Mouse (Mus musculus) adrenal gland, adult 2 months (tissue): Measurements from ENCODE around the gene Ogfod2. TPM values are rescaled to one million over a fixed set of nuclear protein-coding genes. Genes with fewer than 3 reads are reported as not detected.

Experiments used
- DNase-seq: peaks from one replicate; pipeline ENCODE4 v3.0.0; 2021
- polyA plus RNA-seq: library from polyadenylated mRNA; depleted of rRNA; stranded (reverse); fragments of >200 nt; gene quantifications from 2 replicates; pipeline ENCODE4 v1.2.3, GENCODE M21; 2012; rRNA removed
- total RNA-seq, 2 experiments: library from RNA; stranded (reverse); gene quantifications; 2 replicates each; pipeline ENCODE4 v1.2.3; 2021

Gene Ogfod2
- total and polyA plus RNA-seq, 3 experiments, result 28.9 to 177 (median 49.2) TPM

GRCm38 (mm10) chr5:124150895-124151294, 38.8 kb downstream of the Ogfod2 start:
- no peak for DNase-seq

- DNase-seq, result no peak
Measured at GRCm38 (mm10) chr5:124152734-124153133, 40.6 kb downstream of the Ogfod2 start.

GRCm38 (mm10) chr5:124155943-124156342, 43.8 kb downstream of the Ogfod2 start:
- DNase-seq, result no peak

- DNase-seq, result no peak
Measured at GRCm38 (mm10) chr5:124158305-124158704, 46.2 kb downstream of the Ogfod2 start.

- no peak for DNase-seq
Measured at GRCm38 (mm10) chr5:124159453-124159852, 47.4 kb downstream of the Ogfod2 start.

GRCm38 (mm10) chr5:124161831-124162230, 49.7 kb downstream of the Ogfod2 start:
- no peak for DNase-seq

GRCm38 (mm10) chr5:124162577-124162976, 50.5 kb downstream of the Ogfod2 start:
- DNase-seq, result peak; percentile 79

GRCm38 (mm10) chr5:124163445-124163844, 51.3 kb downstream of the Ogfod2 start:
- DNase-seq, result no peak

Other genes with a start within 250 kb of the Ogfod2 start
- gene Hcar2, start 246.8 kb upstream of the Ogfod2 start, total RNA-seq, result 1 to 10 TPM; 2.1 to 7.9 TPM
- gene Hcar2, start 246.8 kb upstream of the Ogfod2 start, polyA plus RNA-seq, result 2.8 and 8.9 TPM in 2 replicates
- gene Hcar1, start 232.3 kb upstream of the Ogfod2 start, total RNA-seq, result 10 to 100 TPM in 1 of 2 experiments, 1 to 10 TPM in 1; 6.1 to 26.6 TPM
- gene Hcar1, start 232.3 kb upstream of the Ogfod2 start, polyA plus RNA-seq, result 13.9 and 25.3 TPM in 2 replicates
- 10 to 100 TPM; 80.5 to 93.0 TPM for gene Denr, start 205.1 kb upstream of the Ogfod2 start, total RNA-seq
- gene Denr, start 205.1 kb upstream of the Ogfod2 start, polyA plus RNA-seq, result 7.8 and 10.7 TPM in 2 replicates
- 1 to 10 TPM; 1.9 to 2.0 TPM for gene Gm43518, start 184.9 kb upstream of the Ogfod2 start, total RNA-seq
- not detected in 2 replicates for gene Gm43518, start 184.9 kb upstream of the Ogfod2 start, polyA plus RNA-seq
- gene Ccdc62, start 181.6 kb upstream of the Ogfod2 start, total RNA-seq, result 1 to 10 TPM; 2.4 to 5.7 TPM
- 2.4 and 3.2 TPM in 2 replicates for gene Ccdc62, start 181.6 kb upstream of the Ogfod2 start, polyA plus RNA-seq
- gene Hip1r, start 138.7 kb upstream of the Ogfod2 start, total RNA-seq, result 10 to 100 TPM; 16.4 to 19.3 TPM
- 6.5 and 10.4 TPM in 2 replicates for gene Hip1r, start 138.7 kb upstream of the Ogfod2 start, polyA plus RNA-seq
- 100 to 1,000 TPM in 1 of 2 experiments, 10 to 100 TPM in 1; 65.8 to 146 TPM for gene Vps37b, start 80.0 kb upstream of the Ogfod2 start, total RNA-seq
- 198 and 208 TPM in 2 replicates for gene Vps37b, start 80.0 kb upstream of the Ogfod2 start, polyA plus RNA-seq
- gene Abcb9, start 16.5 kb upstream of the Ogfod2 start, total RNA-seq, result 10 to 100 TPM in 1 of 2 experiments, 1 to 10 TPM in 1; 9.9 to 16.0 TPM
- 14.8 and 15.4 TPM in 2 replicates for gene Abcb9, start 16.5 kb upstream of the Ogfod2 start, polyA plus RNA-seq
- 10 to 100 TPM; 40.0 to 56.3 TPM for gene Arl6ip4, start 3.8 kb downstream of the Ogfod2 start, total RNA-seq
- gene Arl6ip4, start 3.8 kb downstream of the Ogfod2 start, polyA plus RNA-seq, result 18.8 and 28.8 TPM in 2 replicates
- 10 to 100 TPM; 41.6 to 65.2 TPM for gene Pitpnm2, start 137.5 kb downstream of the Ogfod2 start, total RNA-seq
- gene Pitpnm2, start 137.5 kb downstream of the Ogfod2 start, polyA plus RNA-seq, result 158 and 207 TPM in 2 replicates
- 1 to 10 TPM; 7.7 to 8.8 TPM for gene Mphosph9, start 215.7 kb downstream of the Ogfod2 start, total RNA-seq
- 1.6 and 2.1 TPM in 2 replicates for gene Mphosph9, start 215.7 kb downstream of the Ogfod2 start, polyA plus RNA-seq
- 10 to 100 TPM; 14.1 to 17.0 TPM for gene 2810006K23Rik, start 215.8 kb downstream of the Ogfod2 start, total RNA-seq
- 5.8 and 6.0 TPM in 2 replicates for gene 2810006K23Rik, start 215.8 kb downstream of the Ogfod2 start, polyA plus RNA-seq